Mouse (Mus musculus) testis, adult 2 months (tissue): ENCODE results near the gene Pak7.

Experiments used
- CTCF ChIP-seq: fragments of 200-500 bp; IDR thresholded peaks from 2 replicates; pipeline ENCODE4 v1.5.1; 2012; ENCODE audit warnings: low read depth, mild to moderate bottlenecking, inconsistent platforms, low read length, moderate library complexity; ENCODE audit not compliant: control insufficient read depth, insufficient read depth, insufficient replicate concordance
- POLR2A ChIP-seq: fragments of 200-500 bp; IDR thresholded peaks from 2 replicates; pipeline ENCODE4 v1.6.1; 2012; ENCODE audit warnings: low read depth, mild to moderate bottlenecking, inconsistent platforms, low read length, moderate library complexity; ENCODE audit not compliant: control insufficient read depth

GRCm38 (mm10) chr2:136425561-136425960 is 37.8 kb upstream of the Pak7 start:
- TF ChIP-seq POLR2A (no peak), CTCF (no peak)
